Mouse (Mus musculus) adrenal gland, adult 8-10 months (tissue): ENCODE results near the gene Rad50. TPM values are rescaled to one million over a fixed set of nuclear protein-coding genes. Genes with fewer than 3 reads are reported as not detected.

Source experiments
- DNase-seq: peaks from one replicate; pipeline ENCODE4 v3.0.0; 2022
- total RNA-seq, 4 experiments: library from RNA; stranded (reverse); gene quantifications; 2 replicates each; pipeline ENCODE4 v1.2.4; 2022

Rad50 gene
- total RNA-seq, 4 experiments from 2014 or later, result 15.2 to 21.9 (median 18.6) TPM

DNA sequence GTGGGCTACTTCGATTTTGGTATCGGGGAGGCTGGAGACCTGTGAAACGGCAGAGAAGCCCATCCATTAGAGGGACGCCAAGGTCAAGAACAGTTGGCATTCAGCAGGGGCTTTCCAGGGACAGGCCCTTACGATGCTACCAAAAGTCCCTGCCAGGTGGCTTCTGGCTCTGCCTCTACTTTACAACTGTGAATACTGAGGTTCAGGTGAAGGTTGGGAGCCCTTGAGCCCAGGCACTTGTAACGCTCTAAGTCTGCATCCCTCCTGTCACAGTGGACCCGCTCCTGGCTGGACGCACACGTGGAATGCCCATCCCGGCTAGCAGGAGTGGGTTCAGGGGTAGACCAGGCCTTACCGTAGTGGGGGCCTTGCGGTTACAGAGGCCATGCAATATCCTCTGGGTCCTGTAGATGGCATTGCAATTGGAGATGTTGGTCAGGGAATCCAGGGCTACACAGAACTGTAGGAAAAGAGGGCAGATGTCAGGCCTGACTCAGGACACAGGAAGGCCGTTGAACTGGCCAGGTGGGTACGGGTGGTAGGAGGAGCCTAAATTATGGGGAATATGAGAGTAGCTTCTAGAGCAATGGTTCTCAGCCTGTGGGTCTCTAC is 74.9 kb downstream of the Rad50 start:
- DNase-seq, result no peak

- DNase-seq, result peak; percentile 32
Measured at GRCm38 (mm10) chr11:53627859-53628258, 79.3 kb downstream of the Rad50 start.

GRCm38 (mm10) chr11:53626802-53627373 is 80.2 kb downstream of the Rad50 start:
- DNase-seq, result no peak

- no peak for DNase-seq
Measured at GRCm38 (mm10) chr11:53624124-53624523, 83.0 kb downstream of the Rad50 start.

GRCm38 (mm10) chr11:53623573-53623972 is 83.5 kb downstream of the Rad50 start:
- DNase-seq, result no peak

DNA sequence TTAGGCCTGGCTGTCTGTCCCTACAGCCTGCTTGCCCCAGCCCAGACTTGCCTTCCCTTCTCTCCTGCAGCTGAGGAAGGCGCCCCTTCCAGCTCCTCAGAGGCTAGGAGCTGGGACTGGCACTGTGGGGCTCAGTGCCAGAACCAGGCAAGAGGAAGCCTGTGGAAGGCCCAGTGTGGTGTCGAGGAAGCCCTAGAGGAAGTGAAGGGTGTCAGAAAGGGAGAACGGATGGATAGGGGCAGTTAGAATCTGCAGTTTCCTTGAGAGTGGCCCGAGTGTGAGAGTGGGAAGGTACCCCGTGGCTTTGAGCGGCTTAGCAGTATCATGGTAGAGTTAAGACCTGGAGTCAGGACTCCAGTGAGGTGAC is 84.7 kb downstream of the Rad50 start:
- DNase-seq, result no peak

DNA sequence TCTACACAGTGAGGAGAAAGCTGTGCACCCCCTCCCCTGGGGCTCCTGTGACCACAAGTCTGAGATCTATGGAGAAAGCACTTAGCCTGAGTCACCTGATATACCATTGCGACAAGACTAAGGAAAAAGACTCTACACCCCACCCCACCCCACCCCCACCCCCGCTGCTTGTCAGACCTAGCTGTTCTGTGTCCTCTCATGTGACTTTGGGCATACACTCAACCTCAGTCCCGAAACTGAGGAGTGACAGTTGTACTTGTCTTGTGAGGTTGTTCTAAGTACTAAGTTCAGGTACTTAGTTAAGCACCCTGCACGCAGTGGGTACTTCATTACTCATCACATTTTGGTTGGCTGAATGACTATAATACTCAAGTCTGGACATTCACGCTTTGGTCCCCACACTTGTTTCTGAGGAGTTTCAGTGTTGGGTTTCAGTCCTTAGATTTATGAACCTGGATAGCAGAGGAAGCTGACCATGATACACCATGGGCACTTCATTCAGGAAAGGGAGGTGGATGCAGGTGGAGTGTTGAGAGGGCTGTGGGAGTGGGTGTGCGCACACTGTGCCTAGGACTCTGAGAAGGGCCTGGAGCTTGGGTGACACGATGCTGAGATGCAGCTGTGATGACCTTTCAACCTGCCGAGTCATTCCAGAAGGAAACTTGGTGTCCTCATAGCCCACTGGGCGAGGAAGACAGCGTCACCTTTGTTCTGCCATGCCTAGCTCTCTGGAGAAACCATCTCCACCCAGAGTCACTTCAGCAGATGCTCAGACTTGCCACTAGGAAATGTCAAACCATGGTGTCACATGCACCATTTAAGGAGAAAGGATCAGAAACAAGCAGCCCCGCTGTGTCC is 85.3 kb downstream of the Rad50 start:
- DNase-seq, result no peak

- DNase-seq, result no peak
Measured at GRCm38 (mm10) chr11:53620094-53620493, 87.0 kb downstream of the Rad50 start.

DNA sequence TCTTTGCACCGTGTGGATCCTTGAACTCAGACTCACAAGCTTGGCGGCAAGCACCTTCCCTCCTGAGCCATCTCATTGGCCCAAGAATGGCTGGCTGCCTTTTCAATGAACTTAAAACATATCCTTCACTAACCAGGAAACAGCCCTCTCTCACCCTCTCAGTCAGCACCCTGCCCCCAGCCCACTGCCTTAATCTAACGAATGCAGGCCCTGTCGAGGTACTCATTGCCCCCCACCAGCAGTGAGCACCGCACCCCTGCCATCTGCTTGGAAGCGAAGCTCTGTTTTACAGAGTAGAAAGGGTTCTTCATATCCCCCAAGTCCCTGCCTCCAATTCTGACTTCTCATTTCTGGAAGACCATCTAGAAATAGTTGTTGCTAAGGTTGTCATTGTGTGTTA is 87.7 kb downstream of the Rad50 start:
- no peak for DNase-seq

- no peak for DNase-seq
Measured at GRCm38 (mm10) chr11:53618619-53619198, 88.4 kb downstream of the Rad50 start, which contains the start of gene Il4. TSS of gene Il4 (minus strand) at chr11:53618669.

DNA sequence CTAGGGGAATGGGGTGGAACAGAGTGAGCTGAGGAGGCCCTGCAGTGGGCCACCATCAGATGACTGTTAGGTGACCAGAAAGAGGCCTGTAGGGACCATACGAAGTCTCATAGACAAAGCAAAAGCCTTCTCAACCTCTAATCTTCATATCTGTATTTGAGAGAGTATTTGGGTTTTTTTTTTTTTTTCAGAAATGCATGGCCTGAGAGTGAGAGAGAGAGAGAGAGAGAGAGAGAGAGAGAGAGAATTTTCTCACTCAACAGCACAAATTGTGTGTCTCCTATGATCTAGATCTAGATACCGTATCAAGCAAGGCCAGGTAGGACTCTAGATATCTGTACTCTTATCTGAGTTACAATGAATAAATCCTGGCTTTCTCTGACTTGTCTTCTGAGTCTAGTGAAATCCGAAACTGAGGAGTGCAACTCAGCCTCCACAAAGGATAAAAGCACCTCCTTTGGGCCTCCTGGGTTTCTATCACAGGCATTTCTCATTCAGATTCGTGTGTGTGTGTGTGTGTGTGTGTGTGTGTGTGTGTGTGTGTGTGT is 89.5 kb downstream of the Rad50 start:
- DNase-seq, result no peak

DNA sequence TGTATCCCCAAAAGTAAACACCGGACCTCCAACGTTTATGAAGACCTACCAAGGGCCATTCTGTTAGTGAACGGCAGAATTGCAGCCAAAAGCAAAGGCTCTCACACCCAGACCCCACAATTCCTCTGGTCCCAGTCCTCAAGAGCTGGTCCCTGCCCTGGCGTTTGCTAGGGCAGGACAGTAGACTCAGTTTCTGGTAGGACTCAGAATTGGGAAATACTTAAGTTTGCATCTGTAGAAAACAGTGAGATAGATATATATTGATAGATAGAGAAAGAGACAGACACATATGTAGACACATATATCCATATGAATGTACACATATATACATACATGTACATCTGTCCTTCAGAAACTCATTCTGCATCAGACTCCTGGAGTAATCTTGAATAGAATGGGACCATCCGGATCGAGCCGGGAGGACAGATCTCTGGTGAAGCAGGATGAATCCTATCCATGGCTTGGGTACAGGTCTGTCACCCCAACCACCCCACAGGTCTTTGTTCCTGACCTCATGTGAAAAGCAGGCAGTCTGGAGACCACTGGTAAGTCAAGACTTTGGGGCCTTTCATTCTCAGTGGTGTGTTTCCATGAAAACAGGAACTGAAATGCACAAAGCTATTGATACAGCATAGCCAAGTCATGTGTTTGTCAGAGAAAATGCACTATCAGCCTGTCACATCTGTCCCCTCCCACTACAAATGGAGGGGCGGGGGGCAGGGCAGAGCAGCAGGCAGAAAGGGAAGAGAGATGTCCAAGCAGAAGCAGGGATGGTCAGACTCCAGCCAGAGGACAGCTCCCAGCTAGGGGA is 90.2 kb downstream of the Rad50 start:
- no peak for DNase-seq

DNA sequence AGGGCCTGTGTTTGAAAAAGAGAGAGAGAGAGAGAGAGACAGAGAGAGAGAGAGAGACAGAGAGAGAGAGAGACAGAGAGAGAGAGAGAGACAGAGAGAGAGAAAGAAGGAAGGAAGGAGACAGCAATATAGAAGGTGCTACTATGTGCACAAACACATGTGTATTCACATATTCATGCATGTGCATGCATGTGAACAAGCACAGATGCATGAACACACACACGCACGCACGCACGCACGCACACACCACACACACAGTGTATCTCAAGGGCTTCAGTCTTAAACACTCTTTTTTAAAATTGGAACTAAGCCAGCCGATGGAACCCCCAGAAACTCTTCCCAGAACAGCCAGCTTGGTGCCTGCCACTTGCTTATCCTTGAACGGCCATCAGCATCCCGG is 91.5 kb downstream of the Rad50 start:
- DNase-seq, result no peak

DNA sequence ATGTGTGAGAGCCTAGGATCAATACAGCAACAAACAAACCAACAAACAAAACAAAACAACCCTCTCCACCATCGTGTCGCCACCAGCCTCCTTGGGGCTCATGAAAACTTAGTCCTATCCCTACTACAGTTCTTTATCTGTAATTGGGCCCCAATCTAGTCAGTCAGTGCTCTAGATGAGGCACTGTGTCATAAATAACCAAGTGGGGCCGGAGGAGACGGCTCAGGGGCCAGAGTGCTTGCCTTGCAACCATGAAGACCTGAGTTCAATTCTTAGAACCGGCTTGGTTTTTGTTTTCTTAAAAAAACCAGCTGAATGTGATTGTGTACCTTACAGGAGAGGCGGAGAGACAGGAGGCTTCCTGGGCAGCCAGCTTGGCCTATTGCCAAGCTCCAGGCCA is 91.9 kb downstream of the Rad50 start:
- DNase-seq, result no peak

DNA sequence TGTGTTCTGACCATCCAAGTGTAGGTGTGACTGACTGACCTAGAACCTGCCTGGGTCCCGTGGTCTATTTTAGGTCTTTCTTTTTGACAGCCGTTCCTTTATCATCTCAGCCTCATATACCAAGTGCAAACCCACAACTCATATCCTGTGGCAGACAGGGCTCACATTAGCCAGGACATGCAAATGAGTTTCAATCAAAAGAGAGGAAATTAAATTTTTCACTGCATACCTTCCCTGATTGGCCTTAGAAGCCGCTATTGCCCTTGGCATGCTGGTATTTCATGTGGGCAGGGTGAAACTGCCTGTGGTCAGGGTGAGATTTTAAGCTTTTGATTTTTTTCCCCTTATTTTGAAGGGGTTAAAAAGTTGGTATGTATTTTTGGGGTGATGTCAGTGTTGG is 97.4 kb downstream of the Rad50 start:
- DNase-seq, result no peak

DNA sequence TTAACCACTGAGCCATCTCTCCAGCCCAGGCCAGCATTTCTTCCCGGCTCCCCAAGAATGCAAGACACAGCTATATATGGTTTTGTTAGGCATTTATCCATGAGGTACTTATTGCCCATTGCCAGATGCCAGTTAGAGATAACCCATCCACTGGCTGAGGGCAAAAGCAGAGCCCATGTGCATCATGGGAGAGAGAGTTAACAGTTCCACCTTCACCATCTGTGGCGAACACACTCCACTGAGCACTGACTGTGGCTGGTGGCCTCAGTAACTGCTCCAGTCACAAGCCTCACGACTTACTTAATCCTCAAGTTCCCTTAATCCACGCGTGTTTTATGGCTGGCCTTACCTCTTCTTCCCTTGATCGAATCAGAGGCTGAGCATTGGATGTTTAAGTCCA is 97.9 kb downstream of the Rad50 start:
- DNase-seq, result no peak

DNA sequence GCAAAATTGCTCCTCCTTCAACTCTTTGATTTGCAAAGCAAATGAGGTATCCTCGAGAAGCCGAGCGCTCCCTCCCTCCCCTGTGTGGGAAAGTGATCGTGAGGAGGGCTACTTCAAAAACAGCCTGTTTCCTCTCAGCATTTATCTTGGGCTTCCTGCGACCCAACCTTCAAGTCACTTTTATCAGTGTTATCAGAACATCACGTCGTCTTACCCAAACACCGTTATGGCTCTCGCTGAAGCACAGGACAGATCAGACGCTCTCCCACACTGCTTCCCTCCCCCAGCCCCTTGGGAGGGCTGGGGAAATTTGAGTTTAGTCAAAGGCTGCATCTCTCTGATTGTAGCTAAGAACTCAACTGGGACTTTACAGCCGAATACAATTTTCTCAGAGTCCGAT is 101.5 kb downstream of the Rad50 start:
- no peak for DNase-seq

DNA sequence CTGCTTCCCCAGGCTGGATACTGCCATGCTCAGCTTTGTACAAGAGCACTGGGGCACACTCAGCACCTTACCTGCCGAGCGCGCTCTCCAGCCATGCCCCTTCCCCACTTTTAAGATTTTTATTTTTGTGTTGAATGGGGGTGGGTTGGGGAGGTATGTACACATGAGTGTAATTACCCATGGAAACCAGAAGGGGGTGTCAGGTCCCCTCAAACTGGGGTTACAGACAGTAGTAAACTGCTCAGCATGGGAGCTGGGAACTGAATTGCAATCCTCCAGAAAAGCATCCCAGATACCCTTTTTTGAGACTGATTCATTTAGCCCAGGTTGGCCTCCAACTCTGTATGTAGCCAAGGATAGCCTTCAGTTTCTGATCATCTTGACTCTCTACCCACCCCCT is 102.1 kb downstream of the Rad50 start:
- no peak for DNase-seq
